Mouse (Mus musculus): ENCODE results near the gene Wfdc17. TPM values are rescaled to one million over a fixed set of nuclear protein-coding genes. Genes with fewer than 3 reads are reported as not detected.
A peak's percentile ranks its signal among the peaks of the same experiment; 100 is the strongest.

Gene Wfdc17
- polyA plus RNA-seq, 1 experiment from 2014 or later = not detected

DNA sequence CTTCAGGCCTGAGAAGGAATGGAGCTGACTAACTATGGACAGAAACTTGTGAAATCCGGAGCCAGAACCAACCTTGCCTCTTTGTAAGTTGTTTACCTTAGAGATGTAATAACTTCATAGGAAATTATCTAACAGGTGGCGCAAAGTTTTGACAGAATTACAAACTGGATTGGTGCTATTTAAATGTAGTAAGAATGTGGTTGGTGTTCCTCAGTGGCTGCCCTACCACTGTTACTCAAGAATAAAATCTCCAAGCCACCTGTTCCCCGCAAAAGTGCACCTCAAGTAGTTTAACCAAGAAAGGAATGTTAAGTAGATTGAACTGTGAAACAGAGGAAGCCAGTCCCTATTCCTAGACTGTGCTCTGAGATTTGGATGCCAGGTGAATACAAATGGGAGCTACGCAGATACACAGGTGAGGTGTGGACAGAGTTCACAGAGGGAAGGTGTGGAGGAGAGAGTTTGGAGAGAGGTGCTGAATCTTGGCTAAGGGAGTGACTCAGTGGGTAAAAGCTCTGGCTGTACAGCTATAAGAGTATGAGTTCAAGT, 36.7 kb downstream of the Wfdc17 start:
- H3K4me2 ChIP-seq = no peak overlapping the region
- no peak overlapping the region for H3K4me3 ChIP-seq
- H3K9me3 ChIP-seq (replicated peaks) = no peaks in the 10 kb centered on the region
- no peak overlapping the region for H3K9ac ChIP-seq
- H3K27me3 ChIP-seq (replicated peaks) = peaks cover 49% of the 10 kb centered on the region
- H3K4me1 ChIP-seq (replicated peaks) = no peaks in the 10 kb centered on the region
- no peaks in the 10 kb centered on the region for H3K36me3 ChIP-seq
- no peak for ATAC-seq (ENCODE audit: insufficient number of reproducible peaks, low FRiP score)
- no peak overlapping the region for H3K27ac ChIP-seq (ENCODE audit: poor library complexity, severe bottlenecking)
- WGBS = 69% methylated on average over 4 of the region's 4 CpGs

- Histone ChIP-seq H3K4me3 (no peak overlapping the region), H3K36me3 (no peaks in the 10 kb centered on the region), H3K4me1 (replicated peaks) (no peaks in the 10 kb centered on the region), H3K27me3 (replicated peaks) (peaks cover 62% of the 10 kb centered on the region), H3K9me3 (replicated peaks) (no peaks in the 10 kb centered on the region), H3K9ac (no peak overlapping the region), H3K4me2 (no peak overlapping the region), H3K27ac (ENCODE audit: poor library complexity, severe bottlenecking) (no peak overlapping the region)
- 53% methylated on average over 5 of the region's 5 CpGs for WGBS
- ATAC-seq (ENCODE audit: insufficient number of reproducible peaks, low FRiP score) = no peak
Measured at GRCm38 (mm10) chr11:83741841-83742240, 38.0 kb downstream of the Wfdc17 start.

- H3K9me3 ChIP-seq (replicated peaks) = no peaks in the 10 kb centered on the region
- no peaks in the 10 kb centered on the region for H3K4me1 ChIP-seq (replicated peaks)
- ATAC-seq (ENCODE audit: insufficient number of reproducible peaks, low FRiP score) = no peak
- H3K4me3 ChIP-seq = no peak overlapping the region
- H3K4me2 ChIP-seq = no peak overlapping the region
- no peak overlapping the region for H3K9ac ChIP-seq
- H3K27ac ChIP-seq (ENCODE audit: poor library complexity, severe bottlenecking) = no peak overlapping the region
- 71% methylated on average over 9 of the region's 9 CpGs for WGBS
- H3K36me3 ChIP-seq = no peaks in the 10 kb centered on the region
- peaks cover 72% of the 10 kb centered on the region for H3K27me3 ChIP-seq (replicated peaks)
Measured at GRCm38 (mm10) chr11:83742731-83743355, 39.1 kb downstream of the Wfdc17 start.

GRCm38 (mm10) chr11:83743525-83743924, 39.7 kb downstream of the Wfdc17 start:
- Histone ChIP-seq H3K9ac (no peak overlapping the region), H3K27me3 (replicated peaks) (peaks cover 74% of the 10 kb centered on the region), H3K4me2 (no peak overlapping the region), H3K36me3 (no peaks in the 10 kb centered on the region), H3K27ac (ENCODE audit: poor library complexity, severe bottlenecking) (no peak overlapping the region), H3K9me3 (replicated peaks) (no peaks in the 10 kb centered on the region), H3K4me1 (replicated peaks) (no peaks in the 10 kb centered on the region), H3K4me3 (no peak overlapping the region)
- 66% methylated on average over 3 of the region's 3 CpGs for WGBS
- no peak for ATAC-seq (ENCODE audit: insufficient number of reproducible peaks, low FRiP score)

DNA sequence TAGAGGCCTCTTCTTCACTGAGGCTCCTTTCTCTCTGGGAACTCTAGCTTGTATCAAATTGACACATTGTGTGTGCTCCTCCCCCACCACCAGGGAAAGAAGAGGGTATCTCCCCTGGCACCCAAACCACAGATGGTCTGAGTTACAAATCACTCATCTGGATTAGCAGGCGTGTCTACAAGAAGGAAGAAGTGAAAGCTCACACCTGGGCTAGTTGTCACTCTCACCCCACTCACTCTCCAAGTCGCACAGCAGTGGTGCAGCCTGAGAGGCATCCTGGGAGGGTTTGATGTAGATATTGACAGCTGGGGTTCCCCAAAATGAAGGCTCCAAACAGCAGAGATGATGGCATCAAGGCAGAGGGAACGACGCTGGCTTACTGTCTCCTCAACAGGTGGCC, 42.4 kb downstream of the Wfdc17 start:
- Histone ChIP-seq H3K27ac (ENCODE audit: poor library complexity, severe bottlenecking) (no peak overlapping the region), H3K9me3 (replicated peaks) (no peaks in the 10 kb centered on the region), H3K36me3 (no peaks in the 10 kb centered on the region), H3K4me3 (no peak overlapping the region), H3K9ac (no peak overlapping the region), H3K4me1 (replicated peaks) (no peaks in the 10 kb centered on the region), H3K27me3 (replicated peaks) (peaks cover 74% of the 10 kb centered on the region), H3K4me2 (no peak overlapping the region)
- ATAC-seq (ENCODE audit: insufficient number of reproducible peaks, low FRiP score) = no peak
- 44% methylated on average over 4 of the region's 4 CpGs for WGBS

DNA sequence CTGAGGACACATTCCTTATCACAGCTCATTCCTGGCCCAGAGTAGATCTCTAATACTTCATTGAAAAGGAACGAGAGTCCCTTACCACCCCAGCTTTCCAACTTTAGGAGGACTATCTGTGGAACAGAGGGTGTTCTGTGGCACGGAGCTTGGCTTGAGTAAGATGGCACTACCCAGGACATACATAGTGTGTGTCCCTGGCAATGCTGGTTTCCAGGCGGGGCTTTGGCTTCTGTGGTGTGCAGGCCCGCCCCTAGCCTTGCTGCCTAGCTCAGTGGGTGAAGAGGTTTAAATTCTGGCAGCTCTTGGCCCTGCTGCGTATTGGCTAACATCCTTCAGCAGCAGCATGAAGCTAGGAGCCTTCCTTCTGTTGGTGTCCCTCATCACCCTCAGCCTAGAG, 42.9 kb downstream of the Wfdc17 start, which contains the start of gene Wfdc21:
Wfdc21 (plus strand) TSS at position 260 of the 400 bp plus-strand sequence.
- Histone ChIP-seq H3K27me3 (replicated peaks) (peaks cover 73% of the 10 kb centered on the region), H3K9me3 (replicated peaks) (no peaks in the 10 kb centered on the region), H3K9ac (no peak within 1 kb of the TSS), H3K27ac (ENCODE audit: poor library complexity, severe bottlenecking) (no peak within 1 kb of the TSS), H3K36me3 (no peaks in the 10 kb centered on the region), H3K4me1 (replicated peaks) (no peaks in the 10 kb centered on the region), H3K4me2 (no peak within 1 kb of the TSS), H3K4me3 (no peak within 1 kb of the TSS)
- no peak for ATAC-seq (ENCODE audit: insufficient number of reproducible peaks, low FRiP score)
- WGBS = 62% methylated on average over 5 of the region's 5 CpGs

- Histone ChIP-seq H3K4me1 (replicated peaks) (no peaks in the 10 kb centered on the region), H3K27me3 (replicated peaks) (peaks cover 74% of the 10 kb centered on the region), H3K4me3 (no peak overlapping the region), H3K36me3 (no peaks in the 10 kb centered on the region), H3K9ac (no peak overlapping the region), H3K4me2 (no peak overlapping the region), H3K9me3 (replicated peaks) (no peaks in the 10 kb centered on the region), H3K27ac (ENCODE audit: poor library complexity, severe bottlenecking) (no peak overlapping the region)
- no peak for ATAC-seq (ENCODE audit: insufficient number of reproducible peaks, low FRiP score)
- 59% methylated on average over 6 of the region's 6 CpGs for WGBS
Measured at GRCm38 (mm10) chr11:83747376-83748265, 43.8 kb downstream of the Wfdc17 start.

- Histone ChIP-seq H3K27ac (ENCODE audit: poor library complexity, severe bottlenecking) (peak within 1 kb of the TSS; percentile 76), H3K36me3 (peaks cover 25% of the 10 kb centered on the region), H3K9me3 (replicated peaks) (no peaks in the 10 kb centered on the region), H3K9ac (peak within 1 kb of the TSS; percentile 83), H3K4me2 (peak within 1 kb of the TSS; percentile 82), H3K4me3 (peak within 1 kb of the TSS; percentile 88), H3K4me1 (replicated peaks) (peaks cover 11% of the 10 kb centered on the region), H3K27me3 (replicated peaks) (peaks cover 22% of the 10 kb centered on the region)
- peak; percentile 93 for ATAC-seq (ENCODE audit: insufficient number of reproducible peaks, low FRiP score)
- WGBS = 0% methylated on average over 47 of the region's 47 CpGs
Measured at GRCm38 (mm10) chr11:83753581-83754181, 49.9 kb downstream of the Wfdc17 start, which contains the start of gene Heatr6. Gene Heatr6 (plus strand): TSS chr11:83753696.

DNA sequence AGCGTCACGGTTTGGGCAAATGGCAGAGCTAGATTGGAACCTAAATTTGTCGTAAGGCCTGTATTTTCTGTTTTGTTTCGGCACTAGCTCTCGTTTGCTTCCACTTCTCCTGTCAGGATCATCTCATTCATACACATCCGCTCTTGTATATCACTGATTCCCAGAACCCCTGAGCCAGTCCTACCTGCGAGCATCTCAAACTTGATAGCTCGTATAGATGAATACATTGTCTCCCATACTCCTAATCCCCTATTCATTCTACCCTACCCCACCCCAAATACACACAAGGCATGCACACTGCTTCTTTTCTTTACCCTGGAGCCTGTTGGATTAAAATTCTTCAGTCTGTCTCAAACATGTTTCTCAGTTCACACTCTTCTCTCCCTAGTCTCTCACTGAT, 50.4 kb downstream of the Wfdc17 start:
- Histone ChIP-seq H3K27me3 (replicated peaks) (peaks cover 17% of the 10 kb centered on the region), H3K4me1 (replicated peaks) (peaks cover 11% of the 10 kb centered on the region), H3K4me3 (peak overlapping the region; percentile 88), H3K9me3 (replicated peaks) (no peaks in the 10 kb centered on the region), H3K4me2 (peak overlapping the region; percentile 82), H3K27ac (ENCODE audit: poor library complexity, severe bottlenecking) (peak overlapping the region; percentile 76; the same call in 1 of the 2 replicates), H3K9ac (peak overlapping the region; percentile 83), H3K36me3 (peaks cover 30% of the 10 kb centered on the region)
- 7% methylated on average over 8 of the region's 8 CpGs for WGBS
- ATAC-seq (ENCODE audit: insufficient number of reproducible peaks, low FRiP score) = no peak

Measured in heart, embryonic 12.5 days (tissue).